Mouse (Mus musculus) splenic B cell, adult 2 months (primary cell): Measurements from ENCODE around the gene Nphs1.

Experiments used
- DNase-seq: peaks from one replicate; pipeline ENCODE4 v3.0.0-alpha.2; 2011; ENCODE audit warnings: low read depth, low spot score
- H3K27me3 ChIP-seq: 2 replicates; pipeline ENCODE4 v1.6.1; 2012; ENCODE audit warnings: mild to moderate bottlenecking, low read length, moderate library complexity, mixed read lengths; ENCODE audit not compliant: control insufficient read depth, poor library complexity, insufficient read depth, severe bottlenecking
- H3K36me3 ChIP-seq: 2 replicates; pipeline ENCODE4 v1.6.1; 2012; ENCODE audit warnings: mild to moderate bottlenecking, low read length, moderate library complexity, mixed read lengths; ENCODE audit not compliant: control insufficient read depth, poor library complexity, insufficient read depth, severe bottlenecking

The Nphs1 gene

DNA sequence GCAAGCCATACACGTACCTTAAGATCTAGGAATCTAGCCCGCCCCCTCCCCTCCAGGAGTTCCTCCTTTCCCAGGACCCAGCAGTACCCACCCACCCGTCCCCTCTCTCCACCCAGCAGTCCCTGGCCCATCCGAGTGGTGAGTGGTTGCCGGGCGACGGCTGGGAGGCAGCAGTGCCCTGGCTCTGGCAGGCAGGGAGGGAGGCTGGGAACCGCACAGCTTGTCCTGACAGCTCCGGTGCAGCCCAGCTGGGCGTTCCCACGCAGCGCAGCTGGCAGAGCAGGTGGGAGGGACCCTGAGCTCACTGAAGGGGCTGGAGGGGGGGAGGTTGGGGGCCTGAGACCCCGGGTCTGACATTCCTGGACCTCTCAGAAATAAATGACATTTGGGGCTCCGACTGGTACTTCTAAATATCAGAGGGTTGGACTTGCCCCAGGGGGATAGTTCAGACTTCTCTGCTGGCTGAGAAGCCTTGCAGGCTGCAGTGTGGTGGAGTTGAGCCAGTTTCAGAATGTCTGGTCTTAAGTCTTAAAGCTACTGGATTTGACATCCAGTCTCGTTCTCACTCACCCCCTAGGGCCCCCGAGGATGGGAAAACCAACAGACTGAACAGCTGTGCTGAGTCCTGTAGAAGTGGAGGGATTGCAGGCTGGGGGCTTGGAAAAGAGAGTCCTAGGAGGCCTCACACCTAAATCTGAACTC lies at the start of gene Nphs1, which contains the start of gene Kirrel2:
Gene Nphs1, plus strand, starts transcription at position 687 of the 702 bp plus-strand sequence.
Gene Kirrel2, minus strand, starts transcription at position 62 of the 702 bp plus-strand sequence.
- Histone ChIP-seq H3K36me3 (no peaks in the 10 kb centered on the region), H3K27me3 (no peaks in the 10 kb centered on the region)
- DNase-seq = no peak

- peaks cover 2% of the 10 kb centered on the region; the same call in 1 of the 2 replicates for H3K27me3 ChIP-seq
- no peaks in the 10 kb centered on the region for H3K36me3 ChIP-seq
- DNase-seq = no peak
These were observed 49.5 kb upstream of the Nphs1 start for GRCm38 (mm10) chr7:30408639-30409038.

DNA sequence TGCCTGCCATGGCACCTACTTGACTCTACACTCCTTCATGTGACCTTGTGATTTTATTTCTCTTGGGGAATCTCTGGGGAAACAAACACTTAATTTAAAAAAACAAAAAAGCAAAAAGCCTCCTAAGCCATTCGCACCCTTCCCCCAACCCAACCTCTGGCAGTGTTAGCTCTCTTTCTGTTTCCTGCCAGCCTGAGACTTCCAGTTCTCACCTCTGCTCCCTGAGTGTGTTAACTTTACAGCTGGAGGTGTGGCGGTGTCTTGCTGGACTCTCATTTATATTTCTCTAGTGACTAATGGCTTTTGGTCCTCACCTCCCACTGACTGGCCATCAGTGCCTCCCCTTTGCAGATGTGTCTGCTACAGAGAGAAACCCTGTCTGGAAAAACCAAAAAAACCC lies 48.3 kb upstream of the Nphs1 start:
- no peak for DNase-seq
- H3K27me3 ChIP-seq = 0 out of 2 replicates have a peak, but pooled peaks cover 2% of the 10 kb centered on the region
- no peaks in the 10 kb centered on the region for H3K36me3 ChIP-seq

DNA sequence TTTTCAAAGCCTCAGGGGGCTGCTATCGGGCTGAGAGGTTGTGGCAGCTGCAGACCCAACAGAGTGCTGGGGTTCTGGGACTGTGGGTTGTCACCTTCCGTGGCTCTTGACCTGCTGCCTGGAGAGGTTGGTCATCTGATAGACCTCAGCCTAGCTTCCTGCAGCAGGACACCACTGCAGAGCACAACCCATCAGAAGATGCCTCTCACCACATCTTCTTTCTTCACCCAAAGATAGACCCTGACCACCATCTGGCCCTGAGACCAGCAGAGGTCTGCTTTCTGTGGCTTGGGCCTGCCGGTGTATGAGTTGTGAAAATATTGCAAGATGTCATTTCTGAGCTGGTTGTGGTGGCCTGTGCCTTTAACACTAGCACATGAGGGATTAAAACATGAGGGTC lies 47.1 kb upstream of the Nphs1 start:
- Histone ChIP-seq H3K27me3 (0 out of 2 replicates have a peak, but pooled peaks cover 2% of the 10 kb centered on the region), H3K36me3 (no peaks in the 10 kb centered on the region)
- no peak for DNase-seq

- no peaks in the 10 kb centered on the region for H3K36me3 ChIP-seq
These were observed 45.4 kb upstream of the Nphs1 start for GRCm38 (mm10) chr7:30412735-30413147.

DNA sequence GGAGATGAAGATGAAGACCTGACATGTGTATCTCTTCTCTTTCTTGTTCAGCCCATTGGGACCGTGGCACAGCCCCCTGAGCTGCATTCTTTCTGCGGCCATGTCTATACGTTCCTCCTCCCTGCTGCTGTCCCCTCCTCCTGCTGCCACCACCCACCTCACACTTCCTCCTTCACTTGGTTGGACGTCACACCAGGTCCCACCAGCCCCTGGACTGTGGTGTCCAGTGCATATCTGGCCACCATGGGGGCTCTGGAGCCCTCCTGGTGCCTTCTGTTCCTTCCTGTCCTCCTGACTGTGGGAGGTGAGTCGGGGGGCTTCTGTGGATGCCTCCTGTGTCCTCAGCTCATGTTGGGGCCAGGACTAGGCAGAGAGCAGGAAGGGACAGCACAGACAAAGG lies 44.5 kb upstream of the Nphs1 start, which contains the start of gene Tyrobp:
Gene Tyrobp, plus strand, starts transcription at position 165 of the 400 bp plus-strand sequence.
- Histone ChIP-seq H3K36me3 (no peaks in the 10 kb centered on the region), H3K27me3 (no peaks in the 10 kb centered on the region)
- peak; percentile 62 for DNase-seq

More at GRCm38 (mm10) chr7:30412735-30413147, 45.4 kb upstream of the Nphs1 start:
- peak; percentile 88 for DNase-seq
- no peaks in the 10 kb centered on the region for H3K27me3 ChIP-seq

DNA sequence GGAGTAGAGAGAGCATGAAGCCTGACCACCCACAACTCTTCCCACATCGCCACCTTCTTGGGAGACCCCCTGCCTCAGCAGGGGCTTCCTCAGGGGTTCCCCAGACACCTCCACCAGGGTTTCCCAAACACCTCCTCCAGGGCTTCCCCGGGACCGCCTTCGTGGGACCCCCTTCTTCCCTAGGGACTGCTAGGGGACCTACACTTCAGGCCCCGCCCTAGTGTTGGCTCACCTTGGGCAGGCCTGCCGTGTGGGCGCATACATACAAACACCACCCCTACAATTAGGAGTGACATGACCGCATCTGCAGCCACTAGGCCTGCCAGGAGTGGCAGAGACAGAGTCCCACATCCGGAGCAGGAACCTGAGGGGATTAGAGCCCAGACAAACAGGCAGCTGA lies 40.3 kb upstream of the Nphs1 start:
- H3K27me3 ChIP-seq = no peaks in the 10 kb centered on the region
- peak; percentile 80 for DNase-seq
- no peaks in the 10 kb centered on the region; the same call in 1 of the 2 replicates for H3K36me3 ChIP-seq

- Histone ChIP-seq H3K36me3 (peaks cover 12% of the 10 kb centered on the region), H3K27me3 (no peaks in the 10 kb centered on the region)
- DNase-seq = peak; percentile 78
These were observed 38.3 kb upstream of the Nphs1 start, which contains the start of gene Hcst for GRCm38 (mm10) chr7:30419561-30420499. Hcst (minus strand) TSS chr7:30419854.

- H3K36me3 ChIP-seq = peaks cover 19% of the 10 kb centered on the region
- H3K27me3 ChIP-seq = no peaks in the 10 kb centered on the region
- no peak for DNase-seq
These were observed 37.4 kb upstream of the Nphs1 start for GRCm38 (mm10) chr7:30420673-30421072.

DNA sequence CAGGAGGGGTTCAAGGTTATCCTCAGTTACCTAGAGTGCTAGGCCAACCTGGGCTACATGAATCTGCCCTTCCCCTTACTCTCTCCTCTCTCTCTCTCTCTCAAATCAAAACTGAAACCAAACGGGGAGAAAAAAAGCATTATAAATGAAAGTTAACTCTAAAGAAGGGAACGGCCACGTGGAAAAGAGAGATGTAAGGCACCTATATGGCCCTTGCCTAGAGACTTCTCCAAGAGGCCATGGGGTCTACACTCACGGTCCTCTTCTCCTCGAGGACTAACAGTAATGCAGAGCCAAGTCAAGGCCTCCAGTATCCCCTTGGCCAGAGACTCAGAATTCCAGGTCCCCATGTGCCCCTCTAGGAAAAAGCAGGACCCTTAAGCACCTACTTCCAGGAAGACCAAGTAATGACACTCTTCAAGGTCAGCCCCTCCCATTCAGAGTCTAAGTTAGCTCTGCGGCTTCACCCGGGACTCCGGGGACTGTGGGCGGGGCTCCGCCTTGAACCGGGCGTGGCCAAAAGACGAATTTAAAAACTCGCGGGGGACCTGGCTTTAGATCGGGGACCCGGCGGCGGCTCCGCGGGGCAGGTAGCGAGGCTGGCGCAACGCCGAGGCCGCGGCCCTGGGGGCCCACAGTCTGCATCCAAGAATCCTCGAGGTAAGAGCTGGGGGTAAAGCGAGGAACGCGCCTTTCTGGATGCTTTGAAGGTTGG lies 36.8 kb upstream of the Nphs1 start, which contains the start of gene Nfkbid:
Gene Nfkbid, plus strand, starts transcription at position 558 of the 715 bp plus-strand sequence.
- H3K36me3 ChIP-seq = peaks cover 24% of the 10 kb centered on the region
- no peaks in the 10 kb centered on the region for H3K27me3 ChIP-seq
- DNase-seq = peak; percentile 96

GRCm38 (mm10) chr7:30421890-30422435 lies 36.2 kb upstream of the Nphs1 start:
- Histone ChIP-seq H3K36me3 (peaks cover 29% of the 10 kb centered on the region), H3K27me3 (no peaks in the 10 kb centered on the region)
- peak; percentile 99 for DNase-seq

- H3K27me3 ChIP-seq = no peaks in the 10 kb centered on the region
- H3K36me3 ChIP-seq = peaks cover 34% of the 10 kb centered on the region
- peak; percentile 67 for DNase-seq
These were observed 35.6 kb upstream of the Nphs1 start for GRCm38 (mm10) chr7:30422560-30422959.

- H3K27me3 ChIP-seq = no peaks in the 10 kb centered on the region
- peaks cover 39% of the 10 kb centered on the region for H3K36me3 ChIP-seq
- peak; percentile 79 for DNase-seq
These were observed 35.0 kb upstream of the Nphs1 start for GRCm38 (mm10) chr7:30423071-30423641.

DNA sequence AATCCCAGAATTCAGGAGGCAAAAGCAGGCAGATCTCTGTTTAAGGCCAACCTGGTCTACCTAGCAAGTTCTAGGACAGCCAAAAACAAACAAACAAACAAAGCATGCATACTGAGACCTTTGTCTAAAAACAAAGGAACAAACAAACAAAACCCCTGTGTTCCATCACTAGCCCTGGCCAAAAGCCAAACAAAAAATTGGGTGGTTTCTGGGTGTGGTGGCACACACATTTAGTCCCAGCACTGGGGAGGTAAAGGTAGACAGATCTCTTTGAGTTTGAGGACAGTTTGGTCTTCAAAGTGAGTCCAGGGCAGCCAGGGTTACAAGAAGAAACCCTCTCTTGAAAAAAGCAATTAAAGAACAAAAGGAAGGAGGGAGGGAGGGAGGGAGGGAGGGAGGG lies 28.8 kb upstream of the Nphs1 start:
- Histone ChIP-seq H3K36me3 (peaks cover 34% of the 10 kb centered on the region), H3K27me3 (no peaks in the 10 kb centered on the region)
- peak; percentile 48 for DNase-seq
